Mouse (Mus musculus) liver, embryonic 14.5 days (tissue): ENCODE measurements around the gene A730049H05Rik.

ENCODE experiments used
- CTCF ChIP-seq: IDR thresholded peaks from 2 replicates; pipeline ENCODE4 v1.5.1; 2016; ENCODE audit warnings: antibody characterized with exemption, low read depth, control low read depth
- EP300 ChIP-seq: IDR thresholded peaks from 2 replicates; pipeline ENCODE4 v1.6.1; 2016; ENCODE audit warnings: antibody characterized with exemption, low read depth

DNA sequence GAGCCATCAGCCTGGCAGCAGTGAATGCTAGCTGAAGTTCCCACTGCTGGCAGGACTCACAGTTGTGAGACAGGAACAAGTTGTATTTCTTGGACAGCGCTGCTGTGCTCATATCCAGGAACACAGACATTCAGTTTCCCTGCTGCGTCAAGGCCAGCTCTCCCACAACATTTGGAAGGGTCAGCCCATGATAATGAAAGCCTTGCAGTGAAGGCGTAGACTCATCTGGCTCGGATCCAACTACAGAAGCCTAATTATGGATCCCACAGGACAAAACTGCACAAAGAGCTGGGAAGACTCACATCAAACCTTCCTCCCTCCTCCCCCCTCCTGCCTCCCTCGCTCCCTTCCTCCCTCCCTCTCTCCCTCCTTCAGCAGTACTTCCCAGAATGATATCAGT lies 34.0 kb downstream of the A730049H05Rik start:
- TF ChIP-seq CTCF, result no peak
- TF ChIP-seq EP300, result no peak
